Mouse (Mus musculus): ENCODE data around the gene Rbx1.

DNA sequence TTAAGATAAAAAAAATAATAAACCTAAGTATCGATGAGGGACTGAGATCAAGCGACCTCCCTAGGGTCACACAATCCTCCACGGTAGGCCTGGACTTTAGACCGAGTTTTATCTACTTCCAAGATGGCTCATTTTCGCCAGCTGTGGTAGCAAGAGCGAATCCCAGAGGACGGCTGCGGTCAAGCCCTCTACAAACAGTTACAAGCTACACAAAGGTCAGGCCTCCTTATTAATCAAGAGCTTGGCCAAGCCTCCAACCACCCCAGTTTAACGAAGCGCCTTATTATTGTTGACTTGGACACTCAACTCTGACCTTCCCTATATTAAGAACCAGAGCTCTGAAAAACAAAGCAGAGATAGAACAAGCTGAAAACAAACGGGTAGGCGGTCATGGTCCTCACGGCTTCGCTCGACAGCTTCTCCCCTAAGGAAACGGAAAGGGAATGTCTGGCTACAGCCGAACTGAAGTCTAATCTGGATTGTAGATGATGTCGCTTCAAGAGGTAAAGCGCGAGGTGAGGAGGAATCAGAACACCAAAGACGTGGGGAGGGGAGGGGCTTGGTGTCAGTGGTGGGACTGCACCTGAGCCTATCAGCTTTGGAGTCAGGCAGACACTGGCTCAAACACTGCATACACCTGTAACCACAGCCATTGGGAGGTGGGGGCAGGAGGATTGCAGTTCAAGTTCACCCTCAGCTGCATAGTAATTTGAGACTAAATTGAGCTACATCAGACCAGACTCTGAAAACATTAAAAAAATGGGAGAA is 13.5 kb downstream of the Rbx1 start:
- no peak for TF ChIP-seq POLR2A (IDR thresholded peaks at IDR 0.05; ENCODE audit: borderline replicate concordance, insufficient read depth, low read length)
- no peak for TF ChIP-seq CTCF (IDR thresholded peaks at IDR 0.05; ENCODE audit: borderline replicate concordance, insufficient read depth, low read depth, low read length)

Measured in cerebellum, adult 2 months (tissue).